Comparison of ENCODE assay signal across 8 mouse cellular contexts in genomic region chr1:58795291-58796058, GRCm38 (mm10). TPM values are rescaled to one million over a fixed set of nuclear protein-coding genes. Genes with fewer than 3 reads are reported as not detected.
A peak's percentile ranks its signal among the peaks of the same experiment; 100 is the strongest.
DNase-seq lines count a peak whose midpoint lies in the region; ATAC-seq and TF ChIP-seq lines count a peak whose summit lies in the region.

Gene Casp8 (plus strand): TSS chr1:58795374.

- peaks cover 4% of the 10 kb centered on the region for H3K9me3 ChIP-seq in G1E (replicated peaks)
- no peaks in the 10 kb centered on the region for H3K9me3 ChIP-seq in forebrain, embryonic 16.5 days (ENCODE audit: control insufficient read depth, low read length)
- H3K9me3 ChIP-seq in hindbrain, embryonic 14.5 days (ENCODE audit: control insufficient read depth, low read length), result 0 out of 2 replicates have a peak, but pooled peaks cover 3% of the 10 kb centered on the region

- peaks cover 15% of the 10 kb centered on the region; the same call in 1 of the 2 replicates for H3K79me2 ChIP-seq in liver, adult 2 months (ENCODE audit: control insufficient read depth, insufficient read depth, low read length)

- H3K4me3 ChIP-seq in G1E (ENCODE audit: low read depth, low read length), result no peak within 1 kb of the TSS
- peak within 1 kb of the TSS; percentile 85 for H3K4me3 ChIP-seq in bone marrow macrophage, adult 2 months (ENCODE audit: insufficient read depth, low read length)
- H3K4me3 ChIP-seq in forebrain, embryonic 16.5 days (replicated peaks; ENCODE audit: low read length), result peak within 1 kb of the TSS; percentile 45
- H3K4me3 ChIP-seq in hindbrain, embryonic 14.5 days (replicated peaks; ENCODE audit: low read length), result peak within 1 kb of the TSS; percentile 40
- peak within 1 kb of the TSS; percentile 95 for H3K4me3 ChIP-seq in liver, adult 2 months (ENCODE audit: insufficient read depth, low read depth, low read length)

- peak within 1 kb of the TSS; percentile 81 for H3K4me2 ChIP-seq in forebrain, embryonic 16.5 days (ENCODE audit: low read length)
- peak within 1 kb of the TSS; percentile 80 for H3K4me2 ChIP-seq in hindbrain, embryonic 14.5 days (replicated peaks)

- TF ChIP-seq POLR2A in bone marrow macrophage, adult 2 months (IDR thresholded peaks at IDR 0.05; ENCODE audit: borderline replicate concordance, low read depth, low read length), result no peak
- TF ChIP-seq POLR2A in liver, adult 2 months (IDR thresholded peaks at IDR 0.05; ENCODE audit: extremely low read depth, insufficient read depth, low read length), result peak; percentile 69; the same call in 1 of the 2 replicates

- no peak for DNase-seq in G1E (ENCODE audit: low spot score)
- DNase-seq in hindbrain, embryonic 14.5 days (ENCODE audit: low spot score), result no peak
- DNase-seq in liver, adult 2 months (ENCODE audit: extremely low read depth, low read depth, low spot score), result peak; percentile 97
- peak; percentile 27 to 44 for DNase-seq in monocyte, adult 2 months (ENCODE audit: low read depth in 1 of 2, low spot score in 2 of 2)
- peak; percentile 34 for DNase-seq in testis, postnatal 14 days (ENCODE audit: low spot score)
- DNase-seq in right cerebral cortex, postnatal 4 days, result no peak

- H3K9ac ChIP-seq in forebrain, embryonic 16.5 days (replicated peaks; ENCODE audit: low read depth, low read length), result peak within 1 kb of the TSS; percentile 47
- H3K9ac ChIP-seq in hindbrain, embryonic 14.5 days, result peak within 1 kb of the TSS; percentile 54
- H3K9ac ChIP-seq in liver, adult 2 months (ENCODE audit: low read depth, low read length), result peak within 1 kb of the TSS; percentile 92

- H3K36me3 ChIP-seq in G1E (replicated peaks), result no peaks in the 10 kb centered on the region
- H3K36me3 ChIP-seq in forebrain, embryonic 16.5 days (ENCODE audit: control insufficient read depth, insufficient read depth), result no peaks in the 10 kb centered on the region
- no peaks in the 10 kb centered on the region for H3K36me3 ChIP-seq in hindbrain, embryonic 14.5 days (replicated peaks; ENCODE audit: control insufficient read depth, insufficient read depth)
- peaks cover 6% of the 10 kb centered on the region; the same call in 1 of the 2 replicates for H3K36me3 ChIP-seq in liver, adult 2 months (ENCODE audit: control insufficient read depth, insufficient read depth, low read length)

- no peak for ATAC-seq in G1E (ENCODE audit: extremely low read depth, insufficient number of reproducible peaks, low FRiP score, poor library complexity, severe bottlenecking)
- ATAC-seq in forebrain, embryonic 16.5 days, result no peak; the same call in 1 of the 2 replicates
- peak; percentile 59 for ATAC-seq in hindbrain, embryonic 14.5 days (ENCODE audit: low FRiP score)

- peaks cover 17% of the 10 kb centered on the region for H3K27me3 ChIP-seq in G1E (ENCODE audit: insufficient read depth, low read length)
- no peaks in the 10 kb centered on the region for H3K27me3 ChIP-seq in forebrain, embryonic 16.5 days (replicated peaks; ENCODE audit: control insufficient read depth, insufficient read depth, low read length)
- no peaks in the 10 kb centered on the region for H3K27me3 ChIP-seq in hindbrain, embryonic 14.5 days (ENCODE audit: control insufficient read depth, insufficient read depth, low read length)
- no peaks in the 10 kb centered on the region for H3K27me3 ChIP-seq in liver, adult 2 months (ENCODE audit: control insufficient read depth, insufficient read depth, low read length)

- TF ChIP-seq CTCF in G1E (IDR thresholded peaks at IDR 0.05; ENCODE audit: low read depth, low read length), result no peak
- TF ChIP-seq CTCF in bone marrow macrophage, adult 2 months (IDR thresholded peaks at IDR 0.05; ENCODE audit: low read depth, low read length), result no peak
- TF ChIP-seq CTCF in liver, adult 2 months (IDR thresholded peaks at IDR 0.05; ENCODE audit: low read depth, low read length), result peak; percentile 24; the same call in 1 of the 2 replicates

- H3K27ac ChIP-seq in bone marrow macrophage, adult 2 months (ENCODE audit: insufficient read depth, low read depth, low read length), result peak within 1 kb of the TSS; percentile 90
- no peak within 1 kb of the TSS for H3K27ac ChIP-seq in forebrain, embryonic 16.5 days (ENCODE audit: low read length)
- H3K27ac ChIP-seq in hindbrain, embryonic 14.5 days, result no peak within 1 kb of the TSS
- peak within 1 kb of the TSS; percentile 97 for H3K27ac ChIP-seq in liver, adult 2 months (replicated peaks; ENCODE audit: insufficient read depth, low read depth, low read length)

- WGBS in forebrain, embryonic 16.5 days, result under 1% methylated on average over 42 of the region's 42 CpGs
- WGBS in hindbrain, embryonic 14.5 days, result under 1% methylated on average over 42 of the region's 42 CpGs
- WGBS in liver, adult 2 months, result under 1% methylated on average over 42 of the region's 42 CpGs

- H3K4me1 ChIP-seq in G1E (ENCODE audit: insufficient read depth, low read depth, low read length), result no peaks in the 10 kb centered on the region
- peaks cover 9% of the 10 kb centered on the region for H3K4me1 ChIP-seq in bone marrow macrophage, adult 2 months (ENCODE audit: control insufficient read depth, insufficient read depth, low read length)
- peaks cover 10% of the 10 kb centered on the region for H3K4me1 ChIP-seq in forebrain, embryonic 16.5 days (replicated peaks; ENCODE audit: control insufficient read depth, insufficient read depth, low read length)
- H3K4me1 ChIP-seq in hindbrain, embryonic 14.5 days (replicated peaks; ENCODE audit: control insufficient read depth, insufficient read depth, low read length), result peaks cover 8% of the 10 kb centered on the region; the same call in 1 of the 2 replicates
- H3K4me1 ChIP-seq in liver, adult 2 months (ENCODE audit: control insufficient read depth, insufficient read depth, low read length), result peaks cover 11% of the 10 kb centered on the region

RNA-seq across cellular contexts. Expression of gene Casp8, which starts in this region (rescaled TPM):
- 23.0 and 26.2 TPM in 2 replicates for total RNA-seq in G1E (2014; fragmentation: Nextera tagmentation)
- 10.5 and 11.6 TPM in 2 replicates for total RNA-seq in G1E (2017)
- 0.58 and 0.73 TPM in 2 replicates for polyA plus RNA-seq in G1E (2012)
- polyA plus RNA-seq in bone marrow macrophage, adult 2 months (2012; ENCODE audit: insufficient read depth, insufficient read length, missing spikeins), result 97.4 and 98.2 TPM in 2 replicates
- 6.2 and 6.9 TPM in 2 replicates for polyA plus RNA-seq in forebrain, embryonic 16.5 days (2015; fragmentation: Nextera tagmentation; extraction: Ambion mirVana)
- polyA plus RNA-seq in hindbrain, embryonic 14.5 days (2014; fragmentation: Nextera tagmentation; extraction: Ambion mirVana), result 5.5 and 6.2 TPM in 2 replicates
- 14.6 and 20.1 TPM in 2 replicates for total RNA-seq in liver, adult 2 months (2014; rRNA removed)
- 2.7 and 3.9 TPM in 2 replicates for polyA plus RNA-seq in liver, adult 2 months (2012; rRNA removed)

Comparison
In these comparisons a context has a peak if more than half of its experiments do, and no peak if none do; other contexts are left out.
1. RNA of gene Casp8 (polyA plus RNA-seq): 97.4 to 98.2 TPM in bone marrow macrophage, adult 2 months; 6.2 to 6.9 TPM in forebrain, embryonic 16.5 days, 5.5 to 6.2 TPM in hindbrain, embryonic 14.5 days, 2.7 to 3.9 TPM in liver, adult 2 months and 0.58 to 0.73 TPM in G1E; every median in the first group is over 10 times any median in the second.
2. DNase-seq: peak in liver, adult 2 months (single experiment), monocyte, adult 2 months (2 of 2) and testis, postnatal 14 days (single experiment); none in G1E (single experiment), hindbrain, embryonic 14.5 days (single experiment) and right cerebral cortex, postnatal 4 days (single experiment).
3. H3K27ac ChIP-seq: peak in bone marrow macrophage, adult 2 months (single experiment) and liver, adult 2 months (single experiment); none in forebrain, embryonic 16.5 days (single experiment) and hindbrain, embryonic 14.5 days (single experiment).
4. Peak in every context shown above with its lines, with median percentiles within 50 percentile points of each other: H3K9ac ChIP-seq.